Mouse (Mus musculus) intestine, embryonic 16.5 days (tissue): ENCODE measurements at regions not wholly inside any gene's neighbourhood (a gene's known extent, or its start where the extent isn't known, plus 50 kb on each side); places are given as distances from the start of the nearest gene placed in this dataset.
A peak's percentile ranks its signal among the peaks of the same experiment; 100 is the strongest.

Source experiments
- ATAC-seq: fragments of 200-750 bp; cut with Nextera tagmentation; 2 replicates; pipeline ENCODE4 v1.8.0; 2017; ENCODE audit warnings: moderate TSS enrichment, moderate library complexity
- H3K27ac ChIP-seq: fragments of 300-500 bp; sonication (generic); 2 replicates; pipeline ENCODE4 v1.5.1; 2014; ENCODE audit warnings: mild to moderate bottlenecking, low read length
- H3K27me3 ChIP-seq: fragments of 300-500 bp; sonication (generic); replicated peaks from 2 replicates; pipeline ENCODE4 v1.6.1; 2014; ENCODE audit warnings: low read length, control low read depth, mixed read lengths; ENCODE audit not compliant: control insufficient read depth, insufficient read depth
- H3K36me3 ChIP-seq: fragments of 300-500 bp; sonication (generic); 2 replicates; pipeline ENCODE4 v1.6.1; 2014; ENCODE audit warnings: low read length, control low read depth; ENCODE audit not compliant: control insufficient read depth, insufficient read depth
- H3K4me1 ChIP-seq: fragments of 300-500 bp; sonication (generic); 2 replicates; pipeline ENCODE4 v1.6.1; 2014; ENCODE audit warnings: low read length, control low read depth, mixed read lengths; ENCODE audit not compliant: control insufficient read depth, insufficient read depth
- H3K4me2 ChIP-seq: fragments of 300-500 bp; sonication (generic); 2 replicates; pipeline ENCODE4 v1.6.1; 2014; ENCODE audit warnings: low read depth, low read length, control low read depth
- H3K4me3 ChIP-seq: fragments of 300-500 bp; sonication (generic); 2 replicates; pipeline ENCODE4 v1.5.1; 2014; ENCODE audit warnings: mild to moderate bottlenecking, low read length
- H3K9ac ChIP-seq: fragments of 300-500 bp; sonication (generic); 2 replicates; pipeline ENCODE4 v1.6.1; 2014; ENCODE audit warnings: low read depth, low read length
- H3K9me3 ChIP-seq: fragments of 300-500 bp; sonication (generic); 2 replicates; pipeline ENCODE4 v1.6.1; 2016; ENCODE audit warnings: low read length, control low read depth; ENCODE audit not compliant: control insufficient read depth
- WGBS: fragments of 180-500 bp; shearing (Covaris S2); extraction: QIAGEN DNeasy Blood & Tissue Kit; methylation state at CpG from one replicate; pipeline ENCODE4 v1.1.7; 2014; 5-methylcytosine and 5-hydroxymethylcytosine counted together

DNA sequence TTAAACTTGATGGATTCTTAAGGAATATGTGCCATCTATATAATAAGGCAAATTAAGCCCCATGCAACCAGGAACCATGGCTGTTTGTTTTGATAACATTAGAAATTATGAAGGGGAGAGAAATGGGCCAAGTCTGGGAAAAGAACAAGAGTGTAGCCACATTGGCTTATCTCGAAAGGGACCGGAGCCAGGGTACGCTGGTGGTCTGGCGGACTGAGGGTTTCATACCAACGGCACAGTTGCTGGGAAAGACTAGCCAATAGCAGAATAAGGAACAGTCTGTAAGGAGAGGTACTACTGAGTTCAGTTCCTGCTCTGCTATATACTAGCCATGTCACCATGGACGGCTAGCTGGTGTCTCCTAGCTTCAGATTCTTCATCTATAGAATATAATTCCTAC is 105.9 kb upstream of the 1700016C15Rik start:
- no peaks in the 10 kb centered on the region for H3K36me3 ChIP-seq
- ATAC-seq, result peak; percentile 27; the same call in 1 of the 2 replicates
- no peak overlapping the region for H3K4me2 ChIP-seq
- H3K27ac ChIP-seq, result peak overlapping the region; percentile 9; the same call in 1 of the 2 replicates
- 80% methylated on average over 6 of the region's 6 CpGs for WGBS
- H3K4me3 ChIP-seq, result no peak overlapping the region
- peaks cover 7% of the 10 kb centered on the region; the same call in 1 of the 2 replicates for H3K4me1 ChIP-seq
- H3K9ac ChIP-seq, result no peak overlapping the region
- no peaks in the 10 kb centered on the region for H3K9me3 ChIP-seq
- no peaks in the 10 kb centered on the region for H3K27me3 ChIP-seq

DNA sequence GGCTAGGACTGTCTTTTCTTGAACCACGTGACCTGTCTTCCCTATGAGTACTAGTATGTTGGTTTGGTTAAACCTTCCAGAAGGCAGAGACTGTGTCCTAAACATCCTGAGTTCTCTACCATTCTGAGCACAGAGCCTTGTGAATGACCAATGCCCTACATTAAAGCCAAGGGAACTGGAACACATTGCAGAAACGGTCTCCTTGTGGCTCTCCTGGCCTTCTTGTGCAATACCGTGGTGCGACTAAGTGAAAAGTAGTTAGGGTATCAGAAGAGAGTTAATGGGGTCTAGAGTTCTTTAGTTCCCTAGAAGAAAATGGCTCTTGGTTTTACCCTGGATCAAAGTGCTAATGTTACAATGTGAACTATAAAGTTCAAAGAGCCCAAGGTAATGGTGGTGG is 101.8 kb upstream of the 1700016C15Rik start:
- ATAC-seq, result no peak
- H3K27ac ChIP-seq, result no peak overlapping the region
- 90% methylated on average over 4 of the region's 4 CpGs for WGBS
- H3K27me3 ChIP-seq, result no peaks in the 10 kb centered on the region
- no peaks in the 10 kb centered on the region for H3K9me3 ChIP-seq
- peaks cover 7% of the 10 kb centered on the region; the same call in 1 of the 2 replicates for H3K4me1 ChIP-seq
- no peak overlapping the region for H3K9ac ChIP-seq
- no peak overlapping the region for H3K4me3 ChIP-seq
- no peak overlapping the region for H3K4me2 ChIP-seq
- no peaks in the 10 kb centered on the region for H3K36me3 ChIP-seq

DNA sequence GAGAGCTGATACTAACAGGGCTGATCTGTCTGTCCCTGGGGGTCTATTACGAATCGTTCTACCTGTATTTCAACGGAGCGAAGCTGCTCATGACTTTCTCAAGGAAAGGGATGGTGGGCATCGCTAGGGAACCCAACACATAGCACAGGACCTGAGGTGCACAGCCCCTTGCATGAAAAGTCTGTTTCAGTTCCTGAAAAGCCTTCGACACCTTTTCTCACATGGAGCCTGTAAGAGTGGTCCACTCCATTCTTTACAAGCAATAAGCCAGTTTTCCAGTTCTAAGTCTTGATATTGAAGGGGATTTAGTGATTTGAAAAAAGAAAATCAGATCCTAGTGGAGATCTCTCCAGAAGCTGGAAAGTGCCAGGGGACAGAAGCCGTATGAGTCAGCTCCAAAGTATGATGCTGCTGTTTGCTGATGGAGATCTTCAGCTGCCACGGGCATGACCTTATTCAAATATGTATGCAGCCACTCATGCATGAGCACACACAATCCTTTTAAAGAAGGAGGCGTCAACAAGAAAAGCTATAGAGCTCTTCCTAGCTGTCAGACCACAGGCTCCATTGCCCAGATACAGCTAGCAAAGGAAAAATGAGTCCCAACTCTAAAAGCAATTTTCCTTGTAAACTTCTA is 95.5 kb upstream of the 1700016C15Rik start:
- no peaks in the 10 kb centered on the region for H3K9me3 ChIP-seq
- H3K27me3 ChIP-seq, result no peaks in the 10 kb centered on the region
- no peak overlapping the region for H3K4me3 ChIP-seq
- H3K9ac ChIP-seq, result no peak overlapping the region
- no peaks in the 10 kb centered on the region for H3K36me3 ChIP-seq
- H3K27ac ChIP-seq, result no peak overlapping the region
- no peak overlapping the region for H3K4me2 ChIP-seq
- ATAC-seq, result no peak
- 82% methylated on average over 9 of the region's 9 CpGs for WGBS
- H3K4me1 ChIP-seq, result no peaks in the 10 kb centered on the region

DNA sequence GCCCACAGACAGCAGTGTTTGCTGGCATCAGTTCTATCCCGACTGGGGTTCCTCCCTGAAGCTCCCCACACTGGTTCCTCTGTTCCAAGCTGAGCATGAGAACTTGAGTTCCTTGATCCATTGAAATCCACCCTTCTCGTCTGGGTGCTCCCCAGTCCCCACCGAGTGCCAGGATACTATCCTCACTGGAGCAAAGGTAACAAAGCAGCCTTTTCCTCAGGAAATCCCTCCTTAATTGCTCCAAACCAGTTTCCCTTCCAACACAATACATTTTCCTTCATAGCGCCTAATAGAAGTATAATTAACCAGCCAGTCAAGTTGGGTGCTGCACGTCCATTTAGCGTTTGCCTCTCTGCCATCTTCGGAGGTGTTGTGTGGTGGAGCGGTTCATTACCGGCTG is 92.6 kb upstream of the 1700016C15Rik start:
- Histone ChIP-seq H3K36me3 (no peaks in the 10 kb centered on the region), H3K9me3 (no peaks in the 10 kb centered on the region), H3K4me1 (peaks cover 8% of the 10 kb centered on the region; the same call in 1 of the 2 replicates), H3K4me3 (no peak overlapping the region), H3K4me2 (no peak overlapping the region), H3K9ac (no peak overlapping the region), H3K27ac (peak overlapping the region; percentile 33; the same call in 1 of the 2 replicates), H3K27me3 (no peaks in the 10 kb centered on the region)
- 75% methylated on average over 9 of the region's 9 CpGs for WGBS
- ATAC-seq, result no peak; the same call in 1 of the 2 replicates

DNA sequence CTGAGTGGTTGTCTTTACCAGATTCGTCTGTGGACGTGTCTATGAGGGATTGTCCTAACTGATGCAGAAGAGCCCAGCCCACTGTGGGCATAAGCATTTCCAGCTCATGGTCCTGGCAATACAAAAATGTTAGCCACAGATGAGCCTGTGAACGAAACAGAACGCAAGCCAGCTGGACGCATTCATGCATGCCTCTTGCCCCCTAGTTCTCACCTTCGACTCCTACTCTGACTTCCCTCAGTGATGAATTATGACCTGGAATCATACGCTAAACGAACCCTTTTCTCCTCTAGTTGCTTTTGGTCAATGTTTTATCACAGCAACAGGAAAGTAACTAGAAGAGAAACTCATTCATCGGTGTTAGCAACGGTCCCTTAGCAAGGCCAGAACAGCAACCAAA is 91.2 kb upstream of the 1700016C15Rik start:
- Histone ChIP-seq H3K4me1 (peaks cover 8% of the 10 kb centered on the region; the same call in 1 of the 2 replicates), H3K4me2 (no peak overlapping the region), H3K36me3 (no peaks in the 10 kb centered on the region), H3K4me3 (no peak overlapping the region), H3K9me3 (no peaks in the 10 kb centered on the region), H3K9ac (no peak overlapping the region), H3K27ac (no peak overlapping the region), H3K27me3 (no peaks in the 10 kb centered on the region)
- no peak for ATAC-seq
- WGBS, result 80% methylated on average over 10 of the region's 10 CpGs

DNA sequence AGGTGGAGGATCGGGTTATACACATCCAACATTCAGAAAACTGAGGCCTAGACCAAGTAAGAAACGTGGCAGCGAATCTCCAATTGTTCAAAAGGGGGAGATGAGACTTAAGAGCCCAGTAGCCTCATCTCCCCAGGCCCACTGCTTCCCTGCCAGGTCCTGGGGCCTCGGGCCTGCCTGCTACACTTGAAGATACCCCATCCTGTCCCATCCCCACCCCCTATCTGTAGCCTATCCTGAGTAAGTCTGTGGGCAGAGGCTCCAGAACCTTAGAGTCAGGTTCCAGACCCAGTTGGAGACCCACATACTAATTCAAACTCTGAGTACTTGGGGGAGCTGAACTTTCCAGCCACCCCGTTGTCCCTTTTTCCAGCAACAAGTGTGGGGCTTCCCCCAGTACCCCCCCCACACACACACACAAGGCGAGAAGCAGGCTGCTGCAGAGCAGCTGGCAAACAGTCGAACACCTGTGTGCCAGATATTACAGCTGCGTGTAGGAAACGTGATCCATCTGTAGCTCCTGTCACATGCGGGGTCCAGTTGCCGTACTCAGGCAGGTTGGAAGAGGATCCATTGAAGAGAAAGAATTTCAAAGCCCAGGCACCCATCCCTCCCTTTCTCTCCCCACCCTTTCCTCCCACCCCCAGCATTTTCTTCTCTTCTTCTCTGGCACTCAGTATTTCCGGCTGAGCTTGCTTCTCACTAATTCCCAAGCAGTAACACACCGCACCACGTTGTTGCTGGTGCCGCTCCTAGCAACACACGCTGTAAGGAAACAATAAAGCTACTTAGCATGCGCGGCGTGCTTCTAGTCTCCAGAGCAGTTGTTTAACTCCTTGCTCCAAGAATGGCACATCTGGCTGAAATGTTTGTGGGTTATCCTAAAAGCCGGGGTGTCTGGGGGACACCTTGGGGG is 89.4 kb upstream of the 1700016C15Rik start:
- Histone ChIP-seq H3K9me3 (no peaks in the 10 kb centered on the region), H3K4me1 (peaks cover 13% of the 10 kb centered on the region; the same call in 1 of the 2 replicates), H3K9ac (no peak overlapping the region), H3K27ac (no peak overlapping the region), H3K36me3 (no peaks in the 10 kb centered on the region), H3K4me2 (peak overlapping the region; percentile 24; the same call in 1 of the 2 replicates), H3K4me3 (no peak overlapping the region), H3K27me3 (no peaks in the 10 kb centered on the region)
- no peak for ATAC-seq
- whole genome bisulfite sequencing, result 33% methylated on average over 20 of the region's 20 CpGs

DNA sequence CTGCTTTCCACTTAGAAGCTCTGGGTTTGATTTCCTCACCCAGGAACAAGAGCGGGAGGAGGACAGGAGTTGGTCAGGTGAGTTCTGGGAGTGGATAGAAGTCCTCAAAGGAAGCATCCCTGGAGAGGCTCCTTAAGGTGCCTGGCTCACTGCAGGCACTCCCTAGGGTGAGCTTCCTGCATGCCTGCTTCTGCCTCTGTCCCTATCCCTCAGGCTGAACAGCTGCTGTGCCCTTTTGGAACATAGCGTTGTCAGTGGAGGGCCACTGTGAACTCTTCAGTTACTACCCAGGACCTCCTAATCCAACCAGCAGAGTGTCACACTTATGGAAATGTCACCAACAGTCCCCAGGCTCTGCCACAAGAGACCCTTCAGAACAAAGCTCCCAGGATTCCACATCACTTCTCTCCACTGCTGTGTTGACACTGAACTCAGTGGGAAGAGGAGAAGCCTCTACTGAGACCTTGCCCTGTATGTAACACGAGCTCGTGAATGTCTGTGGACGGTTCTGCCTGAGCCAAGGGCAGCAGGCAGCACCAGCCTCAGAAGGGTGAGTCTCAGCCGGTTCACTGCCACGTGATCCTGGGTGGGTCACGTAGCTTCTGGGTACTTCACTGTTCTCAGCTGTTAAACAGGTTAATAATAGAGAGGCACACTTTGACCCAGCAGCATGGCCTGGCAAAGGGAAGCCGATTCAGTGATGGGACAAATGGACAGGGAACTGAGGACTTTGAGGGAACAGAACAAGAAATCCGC is 86.7 kb upstream of the 1700016C15Rik start:
- Histone ChIP-seq H3K27ac (no peak overlapping the region), H3K27me3 (no peaks in the 10 kb centered on the region), H3K36me3 (no peaks in the 10 kb centered on the region), H3K4me3 (no peak overlapping the region), H3K4me1 (peaks cover 13% of the 10 kb centered on the region; the same call in 1 of the 2 replicates), H3K9me3 (no peaks in the 10 kb centered on the region), H3K9ac (no peak overlapping the region), H3K4me2 (no peak overlapping the region)
- WGBS, result 63% methylated on average over 10 of the region's 10 CpGs
- peak; percentile 92 for ATAC-seq

DNA sequence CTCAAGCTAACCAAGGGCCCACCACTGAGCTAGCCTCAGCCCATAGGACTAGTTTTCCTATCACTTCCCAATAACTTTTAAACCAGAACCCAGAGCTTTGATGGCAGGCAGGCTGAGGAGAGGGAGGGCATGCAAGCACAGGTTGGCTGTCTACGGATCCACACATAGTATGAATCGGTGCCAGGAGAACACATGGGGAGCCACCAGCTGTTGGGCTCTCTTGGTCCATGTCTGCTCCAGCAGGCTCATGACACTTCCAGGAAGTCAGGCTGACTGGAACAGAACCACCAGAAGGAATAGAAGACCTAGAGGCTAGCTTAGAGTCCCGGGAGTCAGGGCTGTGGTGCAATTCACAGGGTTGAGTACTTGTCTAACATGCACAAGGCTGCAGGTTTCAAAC is 86.0 kb upstream of the 1700016C15Rik start:
- Histone ChIP-seq H3K27me3 (no peaks in the 10 kb centered on the region), H3K27ac (0 out of 2 replicates have a peak overlapping the region, but pooled peaks have one; percentile 11), H3K36me3 (no peaks in the 10 kb centered on the region), H3K4me1 (peaks cover 13% of the 10 kb centered on the region; the same call in 1 of the 2 replicates), H3K4me3 (no peak overlapping the region), H3K9me3 (no peaks in the 10 kb centered on the region), H3K4me2 (no peak overlapping the region), H3K9ac (no peak overlapping the region)
- ATAC-seq, result peak; percentile 1; the same call in 1 of the 2 replicates
- WGBS, result 82% methylated on average over 3 of the region's 3 CpGs

DNA sequence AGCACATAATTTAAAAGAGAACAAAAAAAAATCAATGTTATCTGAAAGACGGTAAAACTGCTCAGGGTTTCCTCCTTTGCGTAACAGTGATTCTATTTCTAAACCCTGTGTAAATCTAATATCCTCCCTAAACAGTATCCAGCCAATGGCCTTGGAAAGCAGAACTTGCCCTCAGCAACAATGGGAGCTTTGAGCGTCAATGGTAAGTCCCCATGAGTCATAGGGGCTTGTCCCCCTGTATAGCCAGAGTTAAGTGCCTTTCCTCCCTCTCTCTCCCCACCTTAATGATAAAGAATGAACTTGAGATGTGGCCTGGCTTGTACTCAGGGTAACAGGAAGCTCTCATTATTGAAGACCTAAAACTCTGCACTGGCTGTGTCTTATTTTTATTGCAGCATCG is 85.4 kb upstream of the 1700016C15Rik start:
- ATAC-seq, result peak; percentile 55
- WGBS, result 57% methylated on average over 4 of the region's 4 CpGs
- peaks cover 13% of the 10 kb centered on the region; the same call in 1 of the 2 replicates for H3K4me1 ChIP-seq
- H3K27ac ChIP-seq, result no peak overlapping the region
- no peak overlapping the region for H3K4me2 ChIP-seq
- H3K27me3 ChIP-seq, result no peaks in the 10 kb centered on the region
- no peaks in the 10 kb centered on the region for H3K9me3 ChIP-seq
- no peak overlapping the region for H3K9ac ChIP-seq
- H3K36me3 ChIP-seq, result no peaks in the 10 kb centered on the region
- no peak overlapping the region for H3K4me3 ChIP-seq
